Mouse (Mus musculus) MEL (cell line): ENCODE measurements around the gene Prcd.

Experiments
- CTCF ChIP-seq, 3 experiments: IDR thresholded peaks in 2 of 3; conservative IDR thresholded peaks in 1 of 3; 2 replicates each; pipeline ENCODE4 v1.5.1; 2011 to 2012; ENCODE audit warnings: low read length in 3 of 3, low read depth in 2 of 3, mild to moderate bottlenecking in 2 of 3, improper control_type of control experiment in 1 of 3, inconsistent platforms in 1 of 3, mixed read lengths in 1 of 3, moderate library complexity in 1 of 3; ENCODE audit not compliant: control insufficient read depth in 1 of 3, insufficient read depth in 1 of 3, poor library complexity in 1 of 3, severe bottlenecking in 1 of 3
- EP300 ChIP-seq, 2 experiments: IDR thresholded peaks; 2 replicates each; pipeline ENCODE4 v1.6.1; 2011; ENCODE audit warnings: improper control_type of control experiment in 2 of 2, low read length in 2 of 2, low read depth in 1 of 2, mild to moderate bottlenecking in 1 of 2
- GABPA ChIP-seq: IDR thresholded peaks from 2 replicates; pipeline ENCODE4 v1.6.1; 2012; ENCODE audit warnings: low read depth, mild to moderate bottlenecking, inconsistent platforms, low read length, improper control_type of control experiment, moderate library complexity

DNA sequence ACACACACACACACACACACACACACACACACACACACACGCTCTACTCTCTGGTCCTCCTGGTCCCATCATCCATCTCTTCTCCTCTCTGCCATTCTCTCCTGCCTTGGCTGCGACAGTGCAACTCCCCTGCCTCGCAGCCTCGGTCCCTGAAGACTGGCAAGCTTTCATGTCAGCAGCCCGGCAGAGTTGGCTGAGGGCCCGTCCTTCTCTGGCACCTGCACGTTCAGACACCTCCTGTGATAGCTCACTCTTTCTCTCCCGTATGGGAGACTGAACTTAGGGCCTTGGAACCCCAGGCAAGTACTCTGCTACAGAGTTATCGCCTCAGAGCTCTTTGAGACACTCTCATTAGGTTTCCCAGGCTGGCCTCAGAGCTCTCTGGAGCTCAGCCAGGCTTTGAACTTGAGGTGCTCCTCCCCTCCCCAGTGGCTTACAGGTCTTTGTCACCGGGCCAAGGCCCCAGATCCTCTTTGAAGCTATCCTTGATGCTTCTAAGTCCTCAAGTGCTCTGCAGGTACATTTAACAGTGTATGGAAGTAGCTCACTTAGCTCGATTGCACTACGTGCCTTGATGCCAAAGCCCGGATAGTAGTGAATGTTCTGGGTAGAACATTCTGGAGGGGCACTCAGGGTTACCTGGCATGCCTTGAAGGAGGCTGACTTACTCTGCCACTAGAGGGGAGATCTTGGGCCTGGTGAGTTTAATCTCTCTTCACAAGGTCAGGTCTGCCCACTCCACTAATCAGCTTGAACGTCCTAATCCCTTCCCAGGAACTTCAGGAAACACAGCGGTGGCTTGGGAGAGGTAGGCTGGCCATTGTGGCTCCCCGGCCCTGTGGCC is 3.2 kb downstream of the Prcd start:
- TF ChIP-seq CTCF (IDR thresholded peaks at IDR 0.05 in 2 of 3, conservative IDR thresholded peaks at IDR 0.05 in 1 of 3; ENCODE audit: control insufficient read depth in 1 of 3, insufficient read depth in 1 of 3, low read depth in 2 of 3, low read length in 3 of 3, poor library complexity in 1 of 3, severe bottlenecking in 1 of 3) (no peak; a peak in 1 of 6 replicates), EP300 (IDR thresholded peaks at IDR 0.05; ENCODE audit: low read depth in 1 of 2, low read length in 2 of 2) (no peak), GABPA (no peak)
